Mouse (Mus musculus) liver, embryonic 12.5 days (tissue): Measurements from ENCODE around the gene Fgfr4. TPM values are rescaled to one million over a fixed set of nuclear protein-coding genes. Genes with fewer than 3 reads are reported as not detected.
"Not testable (repeated sequence)": the region's sequence is repeated elsewhere in the genome, so short reads cannot be mapped to it uniquely, and the experiment has no call there.

Experiments
- ATAC-seq: fragments of 200-750 bp; cut with Nextera tagmentation; 2 replicates; pipeline ENCODE4 v1.8.0; 2017; ENCODE audit warnings: moderate number of reproducible peaks, mild to moderate bottlenecking, moderate library complexity
- H3K27ac ChIP-seq: fragments of 300-500 bp; sonication (generic); 2 replicates; pipeline ENCODE4 v1.5.1; 2016; ENCODE audit warnings: mild to moderate bottlenecking
- H3K27me3 ChIP-seq: fragments of 300-500 bp; sonication (generic); replicated peaks from 2 replicates; pipeline ENCODE4 v1.6.1; 2016; ENCODE audit warnings: mild to moderate bottlenecking, moderate library complexity
- H3K36me3 ChIP-seq: fragments of 300-500 bp; sonication (generic); 2 replicates; pipeline ENCODE4 v1.6.1; 2016; ENCODE audit warnings: mild to moderate bottlenecking, moderate library complexity
- H3K4me1 ChIP-seq: fragments of 300-500 bp; sonication (generic); 2 replicates; pipeline ENCODE4 v1.6.1; 2016
- H3K4me2 ChIP-seq: fragments of 300-500 bp; sonication (generic); 2 replicates; pipeline ENCODE4 v1.6.1; 2016; ENCODE audit warnings: mild to moderate bottlenecking, moderate library complexity
- H3K4me3 ChIP-seq: fragments of 300-500 bp; sonication (generic); 2 replicates; pipeline ENCODE4 v1.5.1; 2016; ENCODE audit warnings: mild to moderate bottlenecking, moderate library complexity
- H3K9ac ChIP-seq: fragments of 300-500 bp; sonication (generic); 2 replicates; pipeline ENCODE4 v1.6.1; 2016; ENCODE audit warnings: mild to moderate bottlenecking, moderate library complexity
- H3K9me3 ChIP-seq: fragments of 300-500 bp; sonication (generic); replicated peaks from 2 replicates; pipeline ENCODE4 v1.6.1; 2016; ENCODE audit warnings: mild to moderate bottlenecking, moderate library complexity
- WGBS: fragments of 180-500 bp; shearing (Covaris S2); methylation state at CpG from one replicate; pipeline ENCODE4 v1.1.7; 2016; ENCODE audit not compliant: insufficient replicate concordance; 5-methylcytosine and 5-hydroxymethylcytosine counted together
- polyA plus RNA-seq: library from polyadenylated mRNA; unstranded; fragments of >200 nt; fragmentation: Nextera tagmentation; extraction: Ambion mirVana; gene quantifications from 2 replicates; pipeline ENCODE4 v1.2.1, GENCODE M21; 2016

Gene Fgfr4
- polyA plus RNA-seq, 1 experiment from 2014 or later, result 5.7 TPM

GRCm38 (mm10) chr13:55176265-55176664, 23.8 kb downstream of the Fgfr4 start:
- Histone ChIP-seq H3K9ac (no peak overlapping the region), H3K36me3 (no peaks in the 10 kb centered on the region), H3K4me1 (peaks cover 11% of the 10 kb centered on the region), H3K9me3 (no peaks in the 10 kb centered on the region), H3K4me2 (no peak overlapping the region), H3K4me3 (no peak overlapping the region), H3K27me3 (peaks cover 4% of the 10 kb centered on the region; the same call in 1 of the 2 replicates), H3K27ac (no peak overlapping the region)
- no peak for ATAC-seq
- WGBS, result 59% methylated on average over 6 of the region's 6 CpGs

GRCm38 (mm10) chr13:55177903-55178496, 25.6 kb downstream of the Fgfr4 start:
- no peak overlapping the region for H3K4me2 ChIP-seq
- H3K27ac ChIP-seq, result no peak overlapping the region
- H3K4me1 ChIP-seq, result peaks cover 16% of the 10 kb centered on the region
- no peaks in the 10 kb centered on the region for H3K36me3 ChIP-seq
- no peak for ATAC-seq
- 66% methylated on average over 4 of the region's 4 CpGs for WGBS
- H3K9me3 ChIP-seq, result no peaks in the 10 kb centered on the region
- no peak overlapping the region for H3K9ac ChIP-seq
- peaks cover 4% of the 10 kb centered on the region; the same call in 1 of the 2 replicates for H3K27me3 ChIP-seq
- no peak overlapping the region for H3K4me3 ChIP-seq

- H3K27ac ChIP-seq, result no peak overlapping the region
- WGBS, result 38% methylated on average over 2 of the region's 2 CpGs
- H3K36me3 ChIP-seq, result no peaks in the 10 kb centered on the region
- H3K4me2 ChIP-seq, result no peak overlapping the region
- no peak for ATAC-seq
- H3K27me3 ChIP-seq, result peaks cover 4% of the 10 kb centered on the region; the same call in 1 of the 2 replicates
- H3K9me3 ChIP-seq, result no peaks in the 10 kb centered on the region
- no peak overlapping the region for H3K4me3 ChIP-seq
- no peak overlapping the region for H3K9ac ChIP-seq
- H3K4me1 ChIP-seq, result peaks cover 20% of the 10 kb centered on the region
Observed at GRCm38 (mm10) chr13:55178556-55178955, 26.1 kb downstream of the Fgfr4 start.

- Histone ChIP-seq H3K9me3 (no peaks in the 10 kb centered on the region), H3K4me1 (peaks cover 20% of the 10 kb centered on the region), H3K27ac (no peak overlapping the region), H3K27me3 (no peaks in the 10 kb centered on the region), H3K4me3 (no peak overlapping the region), H3K4me2 (no peak overlapping the region), H3K36me3 (no peaks in the 10 kb centered on the region), H3K9ac (no peak overlapping the region)
- WGBS, result 94% methylated on average over 3 of the region's 3 CpGs
- ATAC-seq, result no peak
Observed at GRCm38 (mm10) chr13:55179591-55179990, 27.2 kb downstream of the Fgfr4 start.

- H3K27ac ChIP-seq, result peak overlapping the region; percentile 73
- H3K9ac ChIP-seq, result peak overlapping the region; percentile 63
- H3K9me3 ChIP-seq, result no peaks in the 10 kb centered on the region
- peak overlapping the region; percentile 65 for H3K4me2 ChIP-seq
- peak overlapping the region; percentile 52 for H3K4me3 ChIP-seq
- no peaks in the 10 kb centered on the region for H3K36me3 ChIP-seq
- no peaks in the 10 kb centered on the region for H3K27me3 ChIP-seq
- no peak for ATAC-seq
- peaks cover 20% of the 10 kb centered on the region for H3K4me1 ChIP-seq
- WGBS, result 41% methylated on average over 2 of the region's 2 CpGs
Observed at GRCm38 (mm10) chr13:55181786-55182172, 29.3 kb downstream of the Fgfr4 start.

GRCm38 (mm10) chr13:55182173-55182894, 29.9 kb downstream of the Fgfr4 start:
- peak overlapping the region; percentile 65 for H3K4me2 ChIP-seq
- peak overlapping the region; percentile 63 for H3K9ac ChIP-seq
- 11% methylated on average over 23 of the region's 23 CpGs for WGBS
- H3K9me3 ChIP-seq, result no peaks in the 10 kb centered on the region
- peak overlapping the region; percentile 73 for H3K27ac ChIP-seq
- peak; percentile 87 for ATAC-seq
- peaks cover 20% of the 10 kb centered on the region for H3K4me1 ChIP-seq
- peak overlapping the region; percentile 52 for H3K4me3 ChIP-seq
- no peaks in the 10 kb centered on the region for H3K36me3 ChIP-seq
- no peaks in the 10 kb centered on the region for H3K27me3 ChIP-seq

- H3K27ac ChIP-seq, result 0 out of 2 replicates have a peak overlapping the region, but pooled peaks have one; percentile 56
- WGBS, result 62% methylated on average over 6 of the region's 6 CpGs
- no peak overlapping the region for H3K4me2 ChIP-seq
- no peaks in the 10 kb centered on the region for H3K36me3 ChIP-seq
- no peaks in the 10 kb centered on the region for H3K9me3 ChIP-seq
- H3K9ac ChIP-seq, result no peak overlapping the region
- H3K4me1 ChIP-seq, result peaks cover 20% of the 10 kb centered on the region
- H3K4me3 ChIP-seq, result no peak overlapping the region
- H3K27me3 ChIP-seq, result no peaks in the 10 kb centered on the region
- no peak for ATAC-seq
Observed at GRCm38 (mm10) chr13:55183382-55183781, 30.9 kb downstream of the Fgfr4 start.

GRCm38 (mm10) chr13:55187062-55187461, 34.6 kb downstream of the Fgfr4 start:
- H3K4me1 ChIP-seq, result peaks cover 38% of the 10 kb centered on the region
- ATAC-seq, H3K9me3 ChIP-seq, H3K4me3 ChIP-seq, H3K27ac ChIP-seq, H3K9ac ChIP-seq, H3K36me3 ChIP-seq, H3K4me2 ChIP-seq, H3K27me3 ChIP-seq: not testable (repeated sequence)
- 45% methylated on average over 4 of the region's 9 CpGs for WGBS

GRCm38 (mm10) chr13:55189531-55190107, 37.2 kb downstream of the Fgfr4 start:
- peak overlapping the region; percentile 73 for H3K9ac ChIP-seq
- H3K36me3 ChIP-seq, result 0 out of 2 replicates have a peak, but pooled peaks cover 4% of the 10 kb centered on the region
- no peaks in the 10 kb centered on the region for H3K27me3 ChIP-seq
- WGBS, result 8% methylated on average over 12 of the region's 12 CpGs
- peak overlapping the region; percentile 85 for H3K27ac ChIP-seq
- H3K4me3 ChIP-seq, result peak overlapping the region; percentile 60
- peaks cover 25% of the 10 kb centered on the region for H3K4me1 ChIP-seq
- H3K9me3 ChIP-seq, result no peaks in the 10 kb centered on the region
- H3K4me2 ChIP-seq, result peak overlapping the region; percentile 91
- peak; percentile 19; the same call in 1 of the 2 replicates for ATAC-seq

GRCm38 (mm10) chr13:55190121-55190868, 37.9 kb downstream of the Fgfr4 start:
- 0 out of 2 replicates have a peak, but pooled peaks cover 4% of the 10 kb centered on the region for H3K36me3 ChIP-seq
- peaks cover 25% of the 10 kb centered on the region for H3K4me1 ChIP-seq
- no peaks in the 10 kb centered on the region for H3K9me3 ChIP-seq
- peak; percentile 97 for ATAC-seq
- peak overlapping the region; percentile 91 for H3K4me2 ChIP-seq
- H3K9ac ChIP-seq, result peak overlapping the region; percentile 73
- 2% methylated on average over 34 of the region's 34 CpGs for WGBS
- H3K4me3 ChIP-seq, result peak overlapping the region; percentile 60
- no peaks in the 10 kb centered on the region for H3K27me3 ChIP-seq
- peak overlapping the region; percentile 85 for H3K27ac ChIP-seq

- H3K4me2 ChIP-seq, result peak overlapping the region; percentile 91
- 76% methylated on average over 5 of the region's 5 CpGs for WGBS
Observed at GRCm38 (mm10) chr13:55191535-55191934, 39.1 kb downstream of the Fgfr4 start.

More at GRCm38 (mm10) chr13:55191535-55191934, 39.1 kb downstream of the Fgfr4 start:
- Histone ChIP-seq H3K4me3 (no peak overlapping the region), H3K4me1 (peaks cover 25% of the 10 kb centered on the region), H3K9me3 (no peaks in the 10 kb centered on the region), H3K27me3 (no peaks in the 10 kb centered on the region), H3K36me3 (0 out of 2 replicates have a peak, but pooled peaks cover 4% of the 10 kb centered on the region), H3K27ac (no peak overlapping the region), H3K9ac (no peak overlapping the region)
- ATAC-seq, result no peak
